Mouse (Mus musculus): ENCODE results near the gene Fhdc1.

Gene Fhdc1

GRCm38 (mm10) chr3:84480006-84480897, at the start of gene Fhdc1:
Gene Fhdc1 (minus strand): TSS chr3:84480429.
- DNase-seq = peak; percentile 62 to 86

GRCm38 (mm10) chr3:84529021-84529420, 48.8 kb upstream of the Fhdc1 start:
- no peak for DNase-seq

- DNase-seq = no peak
These were observed 44.7 kb upstream of the Fhdc1 start for GRCm38 (mm10) chr3:84524952-84525351.

GRCm38 (mm10) chr3:84516163-84516562, 35.9 kb upstream of the Fhdc1 start:
- DNase-seq = no peak

GRCm38 (mm10) chr3:84512774-84513515, 32.7 kb upstream of the Fhdc1 start:
- no peak for DNase-seq

- DNase-seq = no peak
These were observed 25.0 kb upstream of the Fhdc1 start for GRCm38 (mm10) chr3:84505193-84505592.

GRCm38 (mm10) chr3:84504291-84504690, 24.1 kb upstream of the Fhdc1 start:
- no peak for DNase-seq

- DNase-seq = no peak
These were observed 21.9 kb upstream of the Fhdc1 start for GRCm38 (mm10) chr3:84502101-84502500.

GRCm38 (mm10) chr3:84500491-84500890, 20.3 kb upstream of the Fhdc1 start:
- no peak for DNase-seq

GRCm38 (mm10) chr3:84497718-84498117, 17.5 kb upstream of the Fhdc1 start:
- DNase-seq = peak in 1 of 2 experiments; percentile 27

- no peak for DNase-seq
These were observed 12.4 kb upstream of the Fhdc1 start for GRCm38 (mm10) chr3:84492657-84493056.

- DNase-seq = no peak
These were observed 11.9 kb upstream of the Fhdc1 start for GRCm38 (mm10) chr3:84492148-84492547.

GRCm38 (mm10) chr3:84488716-84489115, 8.5 kb upstream of the Fhdc1 start:
- DNase-seq = peak in 1 of 2 experiments; percentile 27

- no peak for DNase-seq
These were observed 4.7 kb upstream of the Fhdc1 start for GRCm38 (mm10) chr3:84484891-84485290.

GRCm38 (mm10) chr3:84484333-84484732, 4.1 kb upstream of the Fhdc1 start:
- DNase-seq = no peak

- no peak for DNase-seq
These were observed 1.9 kb upstream of the Fhdc1 start for GRCm38 (mm10) chr3:84482121-84482520.

GRCm38 (mm10) chr3:84481104-84481503, 875 bp upstream of the Fhdc1 start:
- DNase-seq = peak; percentile 49 to 73

- DNase-seq = peak; percentile 54 to 76
These were observed 780 bp downstream of the Fhdc1 start for GRCm38 (mm10) chr3:84479293-84480005.

GRCm38 (mm10) chr3:84478896-84479292, 1.3 kb downstream of the Fhdc1 start:
- no peak for DNase-seq

- no peak for DNase-seq
These were observed 2.0 kb downstream of the Fhdc1 start for GRCm38 (mm10) chr3:84478195-84478594.

GRCm38 (mm10) chr3:84477498-84477897, 2.7 kb downstream of the Fhdc1 start:
- no peak for DNase-seq

- DNase-seq = no peak
These were observed 5.1 kb downstream of the Fhdc1 start for GRCm38 (mm10) chr3:84474981-84475775.

Data from kidney, postnatal 36 days (tissue).